Mouse (Mus musculus) liver, postnatal 0 days (tissue): ENCODE measurements at regions not wholly inside any gene's neighbourhood (a gene's known extent, or its start where the extent isn't known, plus 50 kb on each side); places are given as distances from the start of the nearest gene placed in this dataset.

Experiments used
- CTCF ChIP-seq: sonication (generic); IDR thresholded peaks from 2 replicates; pipeline ENCODE4 v1.5.1; 2016; ENCODE audit warnings: antibody characterized with exemption, low read depth
- EP300 ChIP-seq: IDR thresholded peaks from 2 replicates; pipeline ENCODE4 v1.6.1; 2016; ENCODE audit warnings: antibody characterized with exemption, low read depth, mild to moderate bottlenecking

GRCm38 (mm10) chr11:45158282-45158681, 541.2 kb downstream of the Ebf1 start:
- TF ChIP-seq CTCF (no peak), EP300 (no peak)
